Mouse (Mus musculus): ENCODE data around the gene T2. TPM values are rescaled to one million over a fixed set of nuclear protein-coding genes. Genes with fewer than 3 reads are reported as not detected.

Gene T2
- polyA plus RNA-seq, 1 experiment from 2014 or later, result 1.2 TPM

GRCm38 (mm10) chr17:8340407-8341359 is 15.1 kb upstream of the T2 start:
- H3K4me2 ChIP-seq (replicated peaks), result peak overlapping the region; percentile 99
- peak overlapping the region; percentile 57 for H3K4me3 ChIP-seq (replicated peaks)
- peak; percentile 54 for ATAC-seq (ENCODE audit: insufficient number of reproducible peaks, low FRiP score, low TSS enrichment, low read depth)
- peaks cover 48% of the 10 kb centered on the region for H3K27me3 ChIP-seq
- peak overlapping the region; percentile 26; the same call in 1 of the 2 replicates for H3K9ac ChIP-seq
- H3K36me3 ChIP-seq, result no peaks in the 10 kb centered on the region
- H3K4me1 ChIP-seq, result peaks cover 18% of the 10 kb centered on the region
- no peaks in the 10 kb centered on the region for H3K9me3 ChIP-seq (replicated peaks)
- no peak overlapping the region for H3K27ac ChIP-seq (replicated peaks)
- WGBS, result under 1% methylated on average over 80 of the region's 92 CpGs

- H3K9ac ChIP-seq, result peak overlapping the region; percentile 26
- 0 out of 2 replicates have a peak, but pooled peaks have one; percentile 15 for ATAC-seq (ENCODE audit: insufficient number of reproducible peaks, low FRiP score, low TSS enrichment, low read depth)
- peaks cover 18% of the 10 kb centered on the region for H3K4me1 ChIP-seq
- peak overlapping the region; percentile 57 for H3K4me3 ChIP-seq (replicated peaks)
- H3K9me3 ChIP-seq (replicated peaks), result no peaks in the 10 kb centered on the region
- H3K27ac ChIP-seq (replicated peaks), result no peak overlapping the region
- peak overlapping the region; percentile 99 for H3K4me2 ChIP-seq (replicated peaks)
- 13% methylated on average over 46 of the region's 46 CpGs for WGBS
- no peaks in the 10 kb centered on the region for H3K36me3 ChIP-seq
- peaks cover 48% of the 10 kb centered on the region for H3K27me3 ChIP-seq
Measured at GRCm38 (mm10) chr17:8341360-8341963, 14.3 kb upstream of the T2 start.

- peaks cover 48% of the 10 kb centered on the region for H3K27me3 ChIP-seq
- H3K4me3 ChIP-seq (replicated peaks), result no peak overlapping the region
- WGBS, result 43% methylated on average over 5 of the region's 5 CpGs
- ATAC-seq (ENCODE audit: insufficient number of reproducible peaks, low FRiP score, low TSS enrichment, low read depth), result no peak
- H3K4me2 ChIP-seq (replicated peaks), result no peak overlapping the region
- no peak overlapping the region for H3K9ac ChIP-seq
- H3K27ac ChIP-seq (replicated peaks), result no peak overlapping the region
- no peaks in the 10 kb centered on the region for H3K9me3 ChIP-seq (replicated peaks)
- no peaks in the 10 kb centered on the region for H3K36me3 ChIP-seq
- H3K4me1 ChIP-seq, result peaks cover 20% of the 10 kb centered on the region
Measured at GRCm38 (mm10) chr17:8342706-8343105, 13.1 kb upstream of the T2 start.

- no peaks in the 10 kb centered on the region for H3K36me3 ChIP-seq
- H3K4me3 ChIP-seq (replicated peaks), result no peak overlapping the region
- no peak overlapping the region for H3K4me2 ChIP-seq (replicated peaks)
- ATAC-seq (ENCODE audit: insufficient number of reproducible peaks, low FRiP score, low TSS enrichment, low read depth), result no peak
- H3K9me3 ChIP-seq (replicated peaks), result no peaks in the 10 kb centered on the region
- no peak overlapping the region for H3K27ac ChIP-seq (replicated peaks)
- H3K9ac ChIP-seq, result no peak overlapping the region
- H3K4me1 ChIP-seq, result peaks cover 21% of the 10 kb centered on the region
- H3K27me3 ChIP-seq, result peaks cover 47% of the 10 kb centered on the region
- WGBS, result 67% methylated on average over 6 of the region's 6 CpGs
Measured at GRCm38 (mm10) chr17:8343416-8343815, 12.4 kb upstream of the T2 start.

- H3K4me2 ChIP-seq (replicated peaks), result no peak overlapping the region
- no peak overlapping the region for H3K27ac ChIP-seq (replicated peaks)
- no peak overlapping the region for H3K4me3 ChIP-seq (replicated peaks)
- WGBS, result 60% methylated on average over 5 of the region's 5 CpGs
- peaks cover 4% of the 10 kb centered on the region; the same call in 1 of the 2 replicates for H3K27me3 ChIP-seq
- no peaks in the 10 kb centered on the region for H3K36me3 ChIP-seq
- ATAC-seq (ENCODE audit: insufficient number of reproducible peaks, low FRiP score, low TSS enrichment, low read depth), result no peak
- H3K4me1 ChIP-seq, result 0 out of 2 replicates have a peak, but pooled peaks cover 4% of the 10 kb centered on the region
- H3K9me3 ChIP-seq (replicated peaks), result no peaks in the 10 kb centered on the region
- no peak overlapping the region for H3K9ac ChIP-seq
Measured at GRCm38 (mm10) chr17:8347765-8348285, 8.0 kb upstream of the T2 start.

GRCm38 (mm10) chr17:8348941-8349340 is 6.9 kb upstream of the T2 start:
- no peak overlapping the region for H3K4me2 ChIP-seq (replicated peaks)
- no peaks in the 10 kb centered on the region for H3K36me3 ChIP-seq
- no peak for ATAC-seq (ENCODE audit: insufficient number of reproducible peaks, low FRiP score, low TSS enrichment, low read depth)
- no peaks in the 10 kb centered on the region for H3K9me3 ChIP-seq (replicated peaks)
- no peak overlapping the region for H3K9ac ChIP-seq
- H3K27ac ChIP-seq (replicated peaks), result no peak overlapping the region
- WGBS, result 86% methylated on average over 4 of the region's 4 CpGs
- H3K4me3 ChIP-seq (replicated peaks), result no peak overlapping the region
- H3K4me1 ChIP-seq, result 0 out of 2 replicates have a peak, but pooled peaks cover 4% of the 10 kb centered on the region
- no peaks in the 10 kb centered on the region for H3K27me3 ChIP-seq

GRCm38 (mm10) chr17:8351088-8351487 is 4.7 kb upstream of the T2 start:
- H3K4me1 ChIP-seq, result 0 out of 2 replicates have a peak, but pooled peaks cover 4% of the 10 kb centered on the region
- H3K9me3 ChIP-seq (replicated peaks), result no peaks in the 10 kb centered on the region
- H3K36me3 ChIP-seq, result no peaks in the 10 kb centered on the region
- no peak for ATAC-seq (ENCODE audit: insufficient number of reproducible peaks, low FRiP score, low TSS enrichment, low read depth)
- no peak overlapping the region for H3K4me3 ChIP-seq (replicated peaks)
- no peak overlapping the region for H3K4me2 ChIP-seq (replicated peaks)
- no peak overlapping the region for H3K9ac ChIP-seq
- no peak overlapping the region for H3K27ac ChIP-seq (replicated peaks)
- no peaks in the 10 kb centered on the region for H3K27me3 ChIP-seq
- WGBS, result 60% methylated on average over 7 of the region's 7 CpGs

- H3K4me3 ChIP-seq (replicated peaks), result no peak overlapping the region
- H3K9me3 ChIP-seq (replicated peaks), result no peaks in the 10 kb centered on the region
- no peaks in the 10 kb centered on the region for H3K36me3 ChIP-seq
- H3K4me1 ChIP-seq, result peaks cover 11% of the 10 kb centered on the region; the same call in 1 of the 2 replicates
- ATAC-seq (ENCODE audit: insufficient number of reproducible peaks, low FRiP score, low TSS enrichment, low read depth), result no peak
- WGBS, result 78% methylated on average over 6 of the region's 6 CpGs
- no peak overlapping the region for H3K27ac ChIP-seq (replicated peaks)
- H3K27me3 ChIP-seq, result no peaks in the 10 kb centered on the region
- H3K9ac ChIP-seq, result no peak overlapping the region
- no peak overlapping the region for H3K4me2 ChIP-seq (replicated peaks)
Measured at GRCm38 (mm10) chr17:8357498-8357897, 1.7 kb downstream of the T2 start.

- Histone ChIP-seq H3K4me1 (peaks cover 13% of the 10 kb centered on the region; the same call in 1 of the 2 replicates), H3K27me3 (no peaks in the 10 kb centered on the region), H3K4me2 (replicated peaks) (no peak overlapping the region), H3K36me3 (no peaks in the 10 kb centered on the region), H3K4me3 (replicated peaks) (no peak overlapping the region), H3K9me3 (replicated peaks) (no peaks in the 10 kb centered on the region), H3K27ac (replicated peaks) (no peak overlapping the region), H3K9ac (no peak overlapping the region)
- no peak for ATAC-seq (ENCODE audit: insufficient number of reproducible peaks, low FRiP score, low TSS enrichment, low read depth)
- 84% methylated on average over 5 of the region's 5 CpGs for WGBS
Measured at GRCm38 (mm10) chr17:8360876-8361275, 5.1 kb downstream of the T2 start.

- H3K36me3 ChIP-seq, result no peaks in the 10 kb centered on the region
- H3K27me3 ChIP-seq, result no peaks in the 10 kb centered on the region
- 51% methylated on average over 10 of the region's 10 CpGs for WGBS
- H3K9ac ChIP-seq, result no peak overlapping the region
- H3K4me1 ChIP-seq, result peaks cover 16% of the 10 kb centered on the region; the same call in 1 of the 2 replicates
- no peak overlapping the region for H3K4me2 ChIP-seq (replicated peaks)
- no peak overlapping the region for H3K27ac ChIP-seq (replicated peaks)
- H3K9me3 ChIP-seq (replicated peaks), result no peaks in the 10 kb centered on the region
- no peak for ATAC-seq (ENCODE audit: insufficient number of reproducible peaks, low FRiP score, low TSS enrichment, low read depth)
- no peak overlapping the region for H3K4me3 ChIP-seq (replicated peaks)
Measured at GRCm38 (mm10) chr17:8361281-8362103, 5.7 kb downstream of the T2 start.

All from embryonic facial prominence, embryonic 15.5 days (tissue).